Mouse (Mus musculus): ENCODE results near the gene Ranbp17.

Ranbp17 gene

GRCm38 (mm10) chr11:33234134-33234533 lies 279.4 kb downstream of the Ranbp17 start:
- DNase-seq (ENCODE audit: low read depth, low spot score) = no peak

GRCm38 (mm10) chr11:33232056-33232455 lies 281.5 kb downstream of the Ranbp17 start:
- DNase-seq (ENCODE audit: low read depth, low spot score) = no peak

GRCm38 (mm10) chr11:33228186-33228585 lies 285.4 kb downstream of the Ranbp17 start:
- DNase-seq (ENCODE audit: low read depth, low spot score) = no peak

GRCm38 (mm10) chr11:33226516-33226915 lies 287.0 kb downstream of the Ranbp17 start:
- DNase-seq (ENCODE audit: low read depth, low spot score) = no peak

- peak; percentile 82 for DNase-seq (ENCODE audit: low read depth, low spot score)
These were observed 291.8 kb downstream of the Ranbp17 start for GRCm38 (mm10) chr11:33221566-33222365.

GRCm38 (mm10) chr11:33220763-33221162 lies 292.8 kb downstream of the Ranbp17 start:
- DNase-seq (ENCODE audit: low read depth, low spot score) = no peak

GRCm38 (mm10) chr11:33217384-33218079 lies 296.0 kb downstream of the Ranbp17 start:
- no peak for DNase-seq (ENCODE audit: low read depth, low spot score)

- DNase-seq (ENCODE audit: low read depth, low spot score) = no peak
These were observed 306.1 kb downstream of the Ranbp17 start for GRCm38 (mm10) chr11:33207411-33207810.

GRCm38 (mm10) chr11:33204966-33205365 lies 308.6 kb downstream of the Ranbp17 start:
- DNase-seq (ENCODE audit: low read depth, low spot score) = no peak

- DNase-seq (ENCODE audit: low read depth, low spot score) = no peak
These were observed 309.2 kb downstream of the Ranbp17 start for GRCm38 (mm10) chr11:33204329-33204705.

GRCm38 (mm10) chr11:33203383-33204328 lies 309.9 kb downstream of the Ranbp17 start, which contains the start of gene Tlx3:
Tlx3 (minus strand) TSS chr11:33203589.
- DNase-seq (ENCODE audit: low read depth, low spot score) = peak; percentile 86

- peak; percentile 48 for DNase-seq (ENCODE audit: low read depth, low spot score)
These were observed 310.6 kb downstream of the Ranbp17 start for GRCm38 (mm10) chr11:33202972-33203371.

GRCm38 (mm10) chr11:33202296-33202695 lies 311.2 kb downstream of the Ranbp17 start:
- peak; percentile 67 for DNase-seq (ENCODE audit: low read depth, low spot score)

- no peak for DNase-seq (ENCODE audit: low read depth, low spot score)
These were observed 311.9 kb downstream of the Ranbp17 start for GRCm38 (mm10) chr11:33201626-33202010.

GRCm38 (mm10) chr11:33200764-33201625 lies 312.6 kb downstream of the Ranbp17 start:
- DNase-seq (ENCODE audit: low read depth, low spot score) = peak; percentile 80

GRCm38 (mm10) chr11:33199906-33200763 lies 313.4 kb downstream of the Ranbp17 start:
- peak; percentile 60 for DNase-seq (ENCODE audit: low read depth, low spot score)

GRCm38 (mm10) chr11:33199117-33199514 lies 314.4 kb downstream of the Ranbp17 start:
- DNase-seq (ENCODE audit: low read depth, low spot score) = peak; percentile 52

GRCm38 (mm10) chr11:33198351-33199116 lies 315.0 kb downstream of the Ranbp17 start:
- no peak for DNase-seq (ENCODE audit: low read depth, low spot score)

- no peak for DNase-seq (ENCODE audit: low read depth, low spot score)
These were observed 315.9 kb downstream of the Ranbp17 start for GRCm38 (mm10) chr11:33197673-33198072.

Data from ZHBTc4 (cell line).